Mouse (Mus musculus) C2C12 (cell line): ENCODE results near the gene Eya2.

Experiments used
- CTCF ChIP-seq: IDR thresholded peaks from one replicate; pipeline ENCODE4 v1.5.1; 2011; ENCODE audit not compliant: control insufficient read depth, insufficient read depth, insufficient read length
- MAX ChIP-seq: IDR thresholded peaks from one replicate; pipeline ENCODE4 v1.6.1; 2011; ENCODE audit warnings: mild to moderate bottlenecking, control low read depth
- MYOD1 ChIP-seq: IDR thresholded peaks from one replicate; pipeline ENCODE4 v1.6.1; 2011; ENCODE audit warnings: low read depth; ENCODE audit not compliant: control insufficient read depth, insufficient read length
- USF1 ChIP-seq: IDR thresholded peaks from one replicate; pipeline ENCODE4 v1.6.1; 2011; ENCODE audit warnings: low read depth, mild to moderate bottlenecking, control low read depth, moderate library complexity

DNA sequence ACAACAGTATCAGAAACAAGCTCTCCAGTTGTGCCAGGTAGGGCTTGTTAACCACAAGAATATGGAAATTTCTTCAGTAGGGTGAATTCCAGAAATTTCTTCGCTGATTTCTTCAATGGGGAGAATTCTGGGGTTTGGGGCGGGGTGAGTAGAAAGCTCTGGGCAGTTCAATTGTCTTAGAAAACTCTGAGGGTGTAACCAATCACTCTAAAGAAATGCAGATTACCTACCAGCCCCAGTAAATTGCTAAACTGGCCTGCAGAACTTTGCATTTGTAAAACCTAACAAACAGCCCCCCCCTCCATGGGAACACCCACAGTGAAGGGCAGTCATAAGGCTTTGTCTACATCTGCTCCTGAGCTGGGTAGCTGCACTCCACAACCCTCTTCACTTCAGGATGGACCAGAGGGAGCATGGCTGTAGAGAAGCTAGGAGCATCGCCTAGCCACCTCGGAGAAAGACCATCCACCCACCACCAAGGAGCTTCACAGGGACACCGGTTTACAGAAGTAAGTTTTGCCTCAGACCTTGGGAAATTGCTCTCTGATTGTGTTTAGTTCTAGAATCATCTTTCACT, 215.2 kb downstream of the Eya2 start:
- TF ChIP-seq CTCF: no peak
- no peak for TF ChIP-seq MYOD1
- no peak for TF ChIP-seq MAX
- no peak for TF ChIP-seq USF1
